Mouse (Mus musculus) heart, adult 9 months (tissue): ENCODE measurements at regions not wholly inside any gene's neighbourhood (a gene's known extent, or its start where the extent isn't known, plus 50 kb on each side); places are given as distances from the start of the nearest gene placed in this dataset.

Experiments
- DNase-seq, 2 experiments: peaks; one replicate each; pipeline ENCODE4 v3.0.0; 2022; ENCODE audit warnings: low spot score in 2 of 2

DNA sequence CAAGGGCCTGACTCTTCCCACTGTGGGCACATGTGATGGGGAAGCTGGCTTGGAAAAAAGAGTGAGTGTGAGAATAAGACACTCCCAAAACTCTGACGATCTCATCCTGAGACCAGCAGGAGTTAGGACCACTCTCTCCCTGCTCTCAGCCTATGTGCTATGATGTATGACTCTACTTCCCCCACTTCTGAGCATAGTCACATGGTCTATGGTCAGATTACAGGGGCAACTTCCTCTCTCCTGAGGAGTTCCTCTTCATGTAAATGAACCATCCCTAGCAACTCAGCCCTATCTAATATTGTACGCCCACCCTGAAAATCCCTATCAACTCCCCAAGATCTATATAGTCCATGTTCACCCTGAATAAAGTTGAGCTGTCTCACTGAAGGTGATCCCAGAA is 120.0 kb upstream of the Lmo4 start:
- no peak for DNase-seq

DNA sequence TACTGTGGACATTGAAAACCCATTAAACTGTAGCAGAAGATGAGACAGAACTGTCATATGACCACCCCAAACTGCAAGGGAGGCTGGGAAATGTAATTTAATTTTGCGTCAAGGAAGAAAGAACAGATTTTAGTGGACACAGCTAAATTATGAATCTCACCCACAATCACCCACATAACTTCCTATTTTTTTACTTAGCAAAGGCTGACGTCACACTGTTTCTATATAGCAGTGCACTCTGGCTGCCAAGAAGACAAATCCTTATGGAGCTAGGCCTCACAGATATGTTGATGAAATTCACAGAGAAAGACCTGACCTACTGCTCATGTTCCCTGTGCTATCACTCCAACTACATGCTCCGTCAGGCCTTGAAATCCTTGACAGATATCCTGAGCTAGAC is 118.5 kb upstream of the Lmo4 start:
- DNase-seq = no peak

DNA sequence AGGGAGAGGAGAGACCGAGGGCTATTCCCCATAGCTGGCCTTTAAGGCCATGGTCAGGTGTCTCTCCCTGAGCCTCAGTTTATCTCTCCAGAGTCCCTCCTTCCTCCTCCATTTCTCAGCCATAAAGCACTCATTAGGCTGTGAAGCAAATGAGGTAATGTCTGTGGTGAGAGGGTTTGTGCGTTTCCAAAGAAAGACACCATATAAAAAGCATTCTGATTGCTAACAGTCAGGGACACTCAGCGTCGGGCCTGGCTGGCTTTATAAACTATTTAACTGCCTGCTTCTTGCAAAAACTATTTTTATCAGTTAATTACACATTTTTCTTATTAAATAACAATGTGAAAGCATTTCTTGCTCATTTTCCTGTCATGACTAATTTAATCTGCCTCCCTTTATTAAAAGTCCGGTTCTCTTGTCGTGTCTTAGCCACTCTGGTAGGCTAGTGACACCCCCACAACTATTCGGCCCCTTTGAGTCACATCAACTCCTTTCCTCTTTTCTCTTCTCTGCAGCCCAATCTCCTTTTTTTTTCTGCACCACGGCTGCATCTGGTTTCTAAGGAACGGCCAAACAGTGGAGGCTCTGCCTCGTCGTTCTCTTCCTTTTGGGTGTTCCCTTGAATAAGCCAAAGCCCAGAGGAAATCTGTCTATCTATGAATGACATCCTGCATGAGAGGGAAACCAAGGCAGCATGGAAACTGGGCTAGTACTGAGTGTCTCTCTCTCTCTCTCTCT is 114.6 kb upstream of the Lmo4 start:
- DNase-seq = no peak

DNA sequence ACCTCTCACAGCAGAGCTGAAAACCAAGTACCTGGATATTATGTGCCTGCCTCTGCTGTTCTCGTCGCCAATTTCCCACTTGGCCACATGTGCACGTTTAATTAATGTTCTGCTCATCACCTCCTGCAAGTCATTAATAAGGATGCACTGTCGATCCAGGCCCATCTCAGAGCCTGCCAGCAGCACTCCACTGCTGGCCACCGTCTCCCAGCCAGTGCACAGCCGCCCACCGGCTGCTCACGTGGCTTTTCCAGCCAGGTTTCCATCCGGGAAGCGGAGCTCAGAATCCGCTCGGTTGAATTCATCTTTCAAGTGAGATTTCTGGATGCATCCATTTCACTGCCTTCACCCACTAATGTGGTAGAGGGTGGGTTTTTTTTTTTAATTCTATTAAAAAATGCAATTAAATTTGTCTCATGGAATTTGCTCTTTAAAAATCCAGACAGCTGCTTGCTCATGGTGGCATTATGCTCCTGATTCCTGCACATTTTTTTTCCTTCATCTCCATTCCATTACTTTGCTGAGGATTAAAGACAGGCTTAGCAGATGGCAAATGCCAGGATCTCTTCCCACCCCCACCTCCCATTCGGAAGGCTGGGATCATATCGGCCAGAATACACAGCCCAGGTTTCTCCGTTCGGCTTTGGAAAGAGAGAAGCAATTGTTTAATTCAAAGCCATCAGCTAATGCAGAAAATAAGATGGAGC is 113.9 kb upstream of the Lmo4 start:
- DNase-seq = no peak

DNA sequence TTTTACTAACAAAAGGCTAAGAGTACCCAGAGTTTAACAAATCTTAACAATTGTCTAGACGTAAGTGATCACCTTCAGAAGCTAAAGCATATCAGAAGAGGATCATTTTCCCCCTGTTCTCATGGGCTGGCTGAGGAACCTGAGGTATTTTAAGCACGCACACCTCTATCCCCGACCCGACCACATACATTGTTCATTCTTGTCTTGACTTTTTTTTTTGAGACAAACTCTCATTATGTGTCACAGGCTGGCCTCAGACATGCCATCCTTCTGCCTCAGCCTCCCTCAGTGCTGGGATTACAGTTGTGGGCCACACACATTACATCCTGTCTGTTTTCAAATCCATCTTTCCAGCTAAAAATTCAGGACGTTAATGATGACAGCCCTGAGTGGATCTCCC is 105.7 kb upstream of the Lmo4 start:
- DNase-seq = no peak

DNA sequence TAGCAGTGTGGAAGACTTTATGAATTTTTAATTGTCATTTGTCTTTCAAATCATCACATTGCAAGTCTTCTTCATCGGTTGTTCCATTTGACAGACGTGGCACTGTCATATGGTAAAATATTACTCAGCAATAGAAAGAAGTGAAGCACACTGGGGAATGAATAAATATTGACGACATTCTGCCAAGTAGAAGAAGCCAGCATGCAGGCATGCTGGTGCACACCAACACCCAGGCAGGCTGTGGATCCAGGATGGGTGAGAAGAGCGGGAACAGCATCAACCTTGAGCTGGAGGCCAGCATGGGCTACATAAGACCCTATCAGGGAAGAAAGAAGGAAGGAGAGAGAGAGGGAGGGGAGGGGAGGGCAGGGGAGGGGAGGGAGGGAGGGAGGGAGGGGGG is 103.6 kb upstream of the Lmo4 start:
- no peak for DNase-seq

DNA sequence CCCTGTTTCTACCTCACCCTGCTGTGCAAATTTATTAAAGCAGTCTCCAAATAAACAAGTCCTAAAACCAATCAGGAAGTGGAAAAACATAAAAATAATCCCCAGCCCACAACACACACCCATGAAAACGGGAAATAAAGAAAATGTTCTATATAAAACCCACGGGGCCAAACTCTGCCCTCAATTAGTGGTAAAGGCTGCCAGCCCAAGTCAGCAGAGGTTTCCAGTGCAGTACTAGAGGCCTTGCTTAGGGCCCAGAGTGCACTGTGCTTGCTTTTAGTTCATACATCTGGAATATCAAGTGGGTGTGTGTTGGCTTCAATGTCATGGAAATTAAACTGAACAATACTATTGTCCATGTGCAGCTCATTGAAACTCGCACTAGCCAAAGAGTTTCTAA is 102.5 kb upstream of the Lmo4 start:
- DNase-seq = no peak

DNA sequence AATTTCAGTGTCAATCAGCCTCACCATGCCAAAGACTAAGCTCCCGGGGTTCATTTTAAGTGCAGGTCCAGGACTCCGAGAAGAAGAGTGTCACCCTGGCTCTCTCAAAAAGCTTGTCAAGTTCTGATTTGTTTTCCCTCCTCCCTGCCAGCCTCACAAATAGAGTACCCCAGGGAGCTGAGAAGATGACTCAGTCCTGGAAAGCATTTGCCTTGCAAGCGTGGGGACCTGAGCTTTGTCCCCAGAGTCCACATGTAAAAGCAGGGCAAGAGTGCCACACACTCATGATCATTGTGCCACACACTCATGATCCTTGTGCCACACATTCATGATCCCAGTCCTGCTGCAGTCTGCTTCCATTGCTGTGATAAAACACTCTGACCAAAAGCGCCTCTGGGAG is 100.4 kb upstream of the Lmo4 start:
- no peak for DNase-seq

DNA sequence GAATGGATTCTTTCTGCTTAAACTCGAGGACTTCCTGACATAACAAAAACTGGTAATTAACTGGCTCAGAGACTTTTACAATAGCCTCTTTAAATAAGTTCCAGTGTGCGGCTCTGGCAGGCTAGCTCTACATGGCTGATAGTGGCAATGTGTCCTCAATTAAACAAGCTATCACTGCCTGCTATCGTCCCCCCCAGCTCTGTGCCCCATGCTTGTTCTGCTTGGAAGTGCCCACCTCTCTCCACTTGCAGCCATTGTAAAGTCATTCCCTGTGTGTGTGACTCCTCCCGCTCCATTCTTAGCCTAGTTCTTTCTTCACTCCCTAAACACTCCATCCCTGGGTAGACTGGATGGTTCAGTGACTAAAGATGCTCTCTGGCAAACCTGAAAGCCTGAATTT is 99.9 kb upstream of the Lmo4 start:
- DNase-seq = no peak

DNA sequence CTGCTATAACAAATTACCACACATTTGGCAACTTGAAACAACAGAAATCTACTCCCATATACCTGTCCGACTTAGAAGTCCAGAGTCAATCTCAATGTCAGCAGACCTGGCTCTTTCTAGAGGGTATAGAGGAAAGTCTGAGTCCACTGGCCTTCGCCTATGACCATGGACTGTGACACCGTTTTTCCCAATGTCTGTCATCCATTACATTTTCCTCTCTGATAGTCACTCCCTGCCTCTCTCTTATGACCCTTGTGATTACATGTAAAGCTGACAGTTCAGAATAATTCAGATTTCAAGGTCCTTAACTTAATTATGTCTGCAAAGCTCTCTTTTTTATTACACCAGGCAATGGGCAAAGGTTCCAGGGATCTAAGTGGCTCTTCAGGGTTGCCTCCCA is 97.6 kb upstream of the Lmo4 start:
- DNase-seq = no peak

DNA sequence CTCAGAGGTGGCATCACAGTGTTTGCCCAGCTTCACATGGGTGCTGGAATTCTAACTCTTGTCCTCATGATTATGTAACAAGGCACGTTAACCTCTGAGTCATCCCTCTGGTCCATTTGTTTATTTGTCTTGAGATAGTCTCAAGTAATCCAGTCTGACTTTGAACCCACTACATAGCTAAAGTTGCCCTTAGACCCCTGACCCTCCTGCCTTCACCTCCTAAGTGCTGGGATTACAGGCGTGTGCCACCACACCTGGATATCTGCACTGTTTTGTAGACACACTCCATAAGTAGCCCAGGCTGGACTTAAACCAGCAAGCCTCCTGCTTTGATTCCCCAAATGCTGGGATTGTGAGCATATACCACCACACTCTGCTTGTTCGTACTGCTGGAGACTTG is 96.0 kb upstream of the Lmo4 start:
- no peak for DNase-seq

DNA sequence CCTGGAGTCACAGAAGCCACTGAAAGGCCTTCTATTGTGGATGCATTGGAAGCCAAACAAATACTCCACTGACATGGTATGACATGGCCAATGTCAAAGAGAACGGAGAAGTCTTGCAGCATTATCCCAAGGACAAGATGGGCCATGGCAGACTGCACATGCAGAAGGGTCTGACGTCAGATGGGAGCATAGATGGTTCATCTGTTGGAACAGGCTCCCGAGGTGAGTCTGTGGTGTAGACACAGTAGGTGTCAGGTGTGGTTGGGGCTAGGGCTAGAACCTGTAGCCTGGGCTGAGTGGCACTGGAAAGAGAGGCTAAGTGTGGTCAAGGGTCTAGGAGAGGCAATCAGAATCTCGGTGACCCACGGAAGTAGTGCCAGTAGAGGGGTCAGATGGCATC is 94.2 kb upstream of the Lmo4 start:
- no peak for DNase-seq

DNA sequence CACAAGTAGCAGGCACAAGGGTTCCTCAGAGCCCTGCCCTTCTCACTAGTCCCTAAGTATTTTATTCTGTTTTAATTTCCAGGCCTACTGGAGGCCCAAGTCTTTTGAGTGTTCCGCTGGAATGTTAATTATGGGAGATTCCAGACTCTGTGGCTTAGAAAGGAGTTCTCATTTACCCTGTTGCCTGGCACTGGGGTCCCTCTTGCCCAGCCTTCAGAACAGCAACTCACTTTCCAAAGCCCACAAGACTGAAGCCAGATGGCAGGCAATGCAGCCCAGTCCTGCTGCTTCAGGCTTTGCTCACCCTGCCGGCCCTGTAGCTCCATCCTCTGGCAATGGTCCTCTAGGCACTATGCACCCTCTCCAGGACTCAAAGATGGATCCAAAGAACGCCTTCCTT is 84.5 kb upstream of the Lmo4 start:
- no peak for DNase-seq

DNA sequence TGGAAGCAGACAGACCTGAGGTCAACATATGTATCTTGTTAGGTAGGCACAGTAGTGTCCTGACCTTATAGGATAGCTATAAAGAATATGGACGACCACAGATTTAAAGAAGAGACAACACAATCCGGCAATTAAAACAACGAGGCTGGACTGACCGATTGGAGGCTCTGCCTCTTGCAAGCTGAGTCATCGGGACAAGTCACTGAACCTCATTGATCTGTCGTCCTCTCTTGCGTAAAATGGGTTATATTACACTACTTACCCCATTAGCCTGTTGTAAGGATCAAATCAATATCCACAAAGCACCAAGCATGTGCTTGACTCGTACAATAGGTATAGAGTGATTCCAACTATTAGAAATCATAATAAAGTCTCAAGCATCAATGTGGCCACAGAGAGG is 81.1 kb upstream of the Lmo4 start:
- no peak for DNase-seq

DNA sequence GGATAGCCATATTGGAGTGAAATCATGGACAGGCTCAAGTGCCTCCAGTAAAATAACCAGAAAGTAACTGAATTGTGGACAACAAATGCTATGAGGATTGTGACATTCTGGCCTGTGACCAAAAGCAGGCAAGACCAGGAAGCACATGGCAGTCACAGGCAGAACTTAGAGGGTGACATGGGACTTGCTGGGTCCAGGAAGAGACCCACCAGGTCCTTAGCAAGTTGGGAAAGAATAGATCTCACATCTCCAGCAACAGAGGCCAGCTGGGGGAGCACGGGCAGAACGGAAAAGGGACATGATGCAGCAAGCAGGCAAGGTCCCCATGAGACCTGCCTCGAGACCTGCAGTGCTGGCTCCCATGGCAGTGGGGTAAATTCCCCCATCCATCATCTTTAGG is 79.3 kb upstream of the Lmo4 start:
- DNase-seq = no peak

DNA sequence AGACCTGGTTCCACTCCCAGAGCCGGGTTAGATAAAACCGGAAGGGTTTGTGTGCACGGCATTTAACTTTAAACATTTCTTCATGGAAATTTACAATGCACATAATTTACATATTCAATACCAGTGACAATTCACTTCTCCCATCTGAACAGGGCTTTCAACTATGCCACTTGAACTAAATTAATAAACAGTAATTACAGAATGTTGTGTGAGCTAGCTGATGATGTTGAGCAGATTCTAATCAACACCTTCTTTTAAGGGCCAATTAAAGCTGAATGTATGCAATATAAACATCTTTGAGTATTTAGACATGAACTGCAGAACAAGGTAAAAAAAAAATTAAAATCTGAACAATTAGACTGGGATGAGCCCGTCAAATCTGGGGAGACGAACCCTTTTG is 68.1 kb upstream of the Lmo4 start:
- no peak for DNase-seq

DNA sequence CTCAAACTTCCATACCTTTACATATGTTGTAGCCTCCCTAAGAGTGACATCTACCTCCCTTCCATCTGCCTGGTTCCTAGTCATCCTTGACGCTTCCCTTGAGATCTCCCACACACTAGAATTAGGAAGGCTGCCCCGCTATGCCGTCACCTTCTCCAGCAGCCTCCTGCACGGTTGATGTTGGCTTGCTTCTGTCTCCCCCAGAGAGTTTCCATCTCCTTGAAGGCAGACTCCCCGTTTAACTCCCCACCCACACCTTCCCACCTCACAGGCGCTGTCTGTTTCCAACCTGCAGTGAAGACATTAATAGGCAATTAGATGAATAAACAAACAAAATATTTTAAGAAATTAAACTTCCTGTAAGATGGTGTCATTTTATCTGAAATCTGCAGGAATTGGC is 65.2 kb upstream of the Lmo4 start:
- DNase-seq = no peak

DNA sequence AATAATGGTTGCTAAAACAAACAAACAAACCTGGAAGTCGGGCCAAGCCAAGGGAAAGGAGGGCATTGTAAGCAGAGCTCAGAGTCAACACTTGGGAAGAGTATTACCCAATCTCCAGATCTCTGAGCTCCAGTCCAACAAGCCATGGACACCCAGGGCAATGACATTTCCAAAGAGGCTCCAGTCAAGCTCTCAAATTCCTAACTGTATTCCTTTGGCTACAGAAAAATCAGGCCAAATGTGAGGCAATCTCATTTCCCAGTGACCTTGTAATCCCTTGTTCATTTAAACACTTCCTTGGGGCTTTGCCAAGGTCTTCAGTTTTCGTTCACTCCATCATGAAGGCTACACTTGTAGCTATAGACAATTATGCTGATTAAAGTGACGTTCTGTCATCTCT is 59.5 kb upstream of the Lmo4 start:
- no peak for DNase-seq

DNA sequence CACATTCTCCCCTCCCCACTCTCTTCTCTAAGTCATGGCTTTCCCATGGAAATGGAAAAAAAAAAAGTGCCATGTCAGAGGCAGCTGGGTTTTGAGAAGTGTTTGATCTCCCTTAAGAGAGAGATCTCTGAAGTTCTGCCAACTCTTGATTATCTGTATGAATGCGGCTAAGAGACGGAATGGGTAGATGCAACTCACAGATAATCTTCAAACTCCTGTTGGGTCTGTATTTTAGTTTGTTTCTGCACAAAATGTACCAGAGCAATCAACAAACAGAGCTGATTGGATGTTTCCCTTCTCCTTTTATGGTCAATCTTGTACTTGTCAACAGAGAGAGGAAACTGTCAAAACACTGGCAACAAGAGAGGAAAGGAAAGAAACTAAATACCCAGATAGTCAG is 55.9 kb upstream of the Lmo4 start:
- no peak for DNase-seq

DNA sequence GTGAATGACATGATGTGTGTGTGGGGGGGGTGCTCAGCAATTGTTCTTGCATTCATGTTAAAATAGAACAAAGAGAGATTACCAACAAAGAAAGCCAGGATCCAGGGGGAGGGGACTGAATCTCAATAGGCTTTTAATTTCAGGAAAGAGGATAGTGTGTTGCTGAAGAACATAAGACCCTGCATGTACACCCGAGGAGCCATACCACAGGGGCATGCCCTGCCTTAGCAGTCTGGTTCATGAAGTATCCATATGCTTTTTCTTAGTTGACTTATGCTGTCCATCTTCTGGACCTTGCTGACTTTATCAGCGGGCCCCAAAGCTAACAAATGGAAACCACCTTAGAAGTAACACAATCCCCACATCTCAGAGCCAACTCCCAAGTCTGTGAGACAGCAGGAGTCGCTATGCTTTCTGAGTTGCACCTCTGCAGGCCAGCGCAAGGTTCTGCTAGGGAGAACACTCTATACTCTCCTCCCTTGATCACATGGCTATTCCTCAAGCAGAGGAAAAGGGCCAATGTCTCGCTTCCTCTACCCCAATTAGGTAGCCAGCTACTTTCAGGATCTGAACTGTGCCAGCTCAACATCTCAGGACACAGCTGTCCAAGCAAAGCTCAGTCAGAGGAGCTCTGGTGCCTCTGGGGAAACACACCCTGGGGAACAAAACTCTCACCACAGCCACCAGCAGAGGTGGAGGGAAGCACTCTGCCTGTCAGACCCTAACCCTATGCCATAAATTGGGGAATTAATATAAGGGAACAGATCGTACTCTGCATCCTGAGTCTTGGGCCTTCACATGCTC is 52.9 kb upstream of the Lmo4 start:
- DNase-seq = no peak

DNA sequence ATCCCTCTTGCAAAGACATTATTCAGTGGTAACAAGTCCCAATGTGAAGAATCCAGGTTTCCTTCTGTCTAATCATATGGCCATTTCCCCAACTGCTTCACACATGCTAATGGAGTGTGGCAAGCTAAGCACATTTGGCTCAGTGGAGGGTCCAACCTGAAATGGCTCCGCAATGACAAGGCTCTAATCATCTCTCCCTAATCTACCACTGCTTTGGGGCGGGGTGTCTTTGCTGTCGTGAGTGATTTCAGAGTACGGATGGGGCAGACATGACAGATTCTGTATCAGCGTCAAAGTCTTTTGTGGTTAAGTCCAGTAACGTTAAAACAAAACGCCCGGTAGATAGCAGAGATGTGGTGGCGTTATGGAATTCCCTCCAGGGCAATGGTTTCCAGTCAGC is 52.2 kb upstream of the Lmo4 start:
- no peak for DNase-seq

DNA sequence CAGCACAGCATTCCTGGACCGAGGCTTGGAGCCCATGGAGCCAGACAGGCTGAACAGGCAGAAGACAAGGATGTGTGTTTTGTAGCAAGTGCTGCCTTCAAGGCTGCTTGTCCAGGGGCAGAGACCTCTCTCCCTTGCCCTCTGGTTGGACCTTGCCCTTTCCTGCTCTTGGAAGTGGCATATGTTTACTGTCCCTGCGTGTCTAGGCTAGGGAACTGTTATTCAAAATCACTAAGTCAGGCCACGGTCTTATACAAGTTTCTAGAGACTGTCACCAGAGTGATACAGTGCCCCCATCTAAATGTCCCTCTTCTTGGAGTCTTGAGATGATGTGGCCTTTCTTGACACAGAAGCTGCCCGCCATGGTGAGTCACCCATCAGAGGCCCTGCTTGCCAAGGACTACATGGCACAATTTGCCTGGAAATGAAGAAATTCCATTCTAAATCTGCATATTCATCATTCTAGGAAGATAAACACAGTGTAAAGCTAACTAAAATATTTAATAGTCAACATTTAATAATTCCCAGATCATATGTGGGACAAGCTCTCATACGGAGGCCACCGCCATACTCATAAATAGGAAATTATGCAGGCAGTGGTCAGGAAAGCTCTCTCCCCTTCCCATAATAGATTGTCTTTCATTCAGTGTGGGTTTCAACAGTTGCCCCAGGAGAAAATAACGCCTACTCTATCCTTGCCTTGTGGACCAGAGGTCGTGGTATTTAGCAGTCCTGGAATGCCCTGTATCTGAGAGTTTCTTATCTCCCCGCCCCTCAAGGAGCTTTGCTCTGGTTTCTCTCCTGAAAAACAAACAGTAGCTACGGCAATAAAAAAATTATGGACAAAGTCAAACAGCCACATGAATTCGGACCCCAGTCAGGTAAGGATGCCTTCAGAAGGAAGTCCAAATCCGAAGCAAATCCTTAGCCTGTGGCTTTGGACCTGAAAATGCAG is 50.9 kb upstream of the Lmo4 start:
- DNase-seq = no peak
